Mouse (Mus musculus): ENCODE data around the gene Sh3tc1.

DNA sequence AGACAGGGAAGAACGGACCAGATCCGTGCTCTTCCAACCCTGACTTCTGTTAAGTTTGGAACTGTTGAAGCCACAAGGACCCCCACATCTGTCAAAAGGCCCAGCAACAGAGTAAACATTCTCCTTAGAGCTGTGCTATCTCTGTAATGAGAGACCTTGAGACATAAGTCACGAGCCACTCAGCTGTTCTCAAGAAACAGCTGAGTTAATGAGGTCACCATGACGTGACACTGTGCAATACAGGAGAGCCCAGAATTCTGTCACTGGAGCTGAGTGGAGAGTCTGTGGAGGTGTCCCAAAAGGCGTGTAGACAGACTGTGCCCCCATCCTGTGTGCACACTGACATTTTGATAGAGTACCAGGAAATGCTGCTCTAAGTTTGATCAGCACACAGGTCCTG lies 27.3 kb downstream of the Sh3tc1 start:
- TF ChIP-seq CTCF (conservative IDR thresholded peaks at IDR 0.05; ENCODE audit: insufficient read depth, insufficient read length, low read depth, low read length) = no peak
- TF ChIP-seq POLR2A (IDR thresholded peaks at IDR 0.05; ENCODE audit: low read depth, low read length) = no peak
